Mouse (Mus musculus): Measurements from ENCODE around the gene Fam166a.

The Fam166a gene

DNA sequence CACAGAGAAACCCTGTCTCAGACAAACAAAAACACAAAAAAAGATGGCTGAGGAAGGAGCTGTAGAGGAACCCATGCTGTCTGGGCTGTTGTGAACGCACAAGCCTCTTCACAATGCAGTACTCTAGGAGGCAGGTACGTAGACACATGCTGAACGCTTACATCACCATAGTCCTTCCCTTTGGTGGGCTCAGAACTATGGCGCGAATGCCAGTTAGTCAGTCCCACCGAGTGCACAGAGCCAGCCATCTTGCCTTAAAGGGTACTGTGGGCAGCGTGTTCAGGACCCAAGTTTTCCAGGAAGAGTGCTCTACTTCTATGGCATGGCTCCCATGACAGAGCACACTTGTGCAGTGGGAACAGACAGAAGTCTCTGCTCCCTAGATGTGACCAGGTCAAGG is 34.0 kb upstream of the Fam166a start:
- no peak for DNase-seq (ENCODE audit: extremely low read depth, low read depth, low spot score)

DNA sequence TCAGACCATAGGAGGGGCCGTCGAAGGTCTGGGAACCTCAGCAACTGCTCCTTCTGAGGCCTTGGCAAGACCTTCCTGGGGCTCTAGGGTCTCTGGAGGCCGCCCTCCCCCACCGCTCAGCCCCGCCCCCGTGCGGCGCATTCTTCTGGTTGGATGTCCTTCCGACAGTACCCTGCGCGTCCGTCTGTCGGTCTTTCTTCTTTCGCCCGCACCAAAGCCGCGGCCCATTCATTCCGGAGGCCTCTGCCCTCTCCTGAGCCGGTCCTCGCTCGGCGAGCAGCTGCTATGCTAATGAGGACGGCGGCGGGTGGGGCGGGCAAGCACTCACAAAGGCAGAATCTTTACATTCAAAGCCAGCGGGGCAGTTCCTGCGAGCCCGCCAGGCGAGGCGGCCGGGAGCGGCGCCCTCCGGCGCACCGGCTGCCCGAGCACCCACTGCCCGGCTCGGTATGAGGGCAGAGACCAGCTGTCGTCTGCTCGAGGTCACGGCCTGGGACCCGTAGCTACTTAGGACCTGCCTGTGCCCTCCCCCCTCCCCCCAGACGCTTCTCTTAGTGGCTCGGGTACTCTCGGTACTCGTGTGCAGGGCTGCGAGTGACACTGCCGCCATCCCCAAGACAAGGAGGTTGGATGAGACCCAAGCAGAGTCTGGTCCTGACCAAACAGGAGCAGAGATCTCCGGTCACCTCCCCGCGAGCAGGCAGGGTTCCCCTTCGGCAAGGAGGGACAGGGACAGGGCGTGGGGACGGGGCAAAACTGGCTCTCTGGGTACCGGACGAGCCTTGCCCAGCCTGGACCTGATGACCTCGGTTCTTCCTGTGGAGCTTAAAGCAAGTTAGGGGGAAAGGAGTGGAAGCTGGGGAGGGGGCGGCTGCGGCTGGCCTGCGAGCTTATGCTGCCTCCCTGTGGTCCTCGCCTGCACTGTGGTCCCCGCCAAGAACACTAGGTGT is 32.6 kb upstream of the Fam166a start:
- no peak for DNase-seq (ENCODE audit: extremely low read depth, low read depth, low spot score)

DNA sequence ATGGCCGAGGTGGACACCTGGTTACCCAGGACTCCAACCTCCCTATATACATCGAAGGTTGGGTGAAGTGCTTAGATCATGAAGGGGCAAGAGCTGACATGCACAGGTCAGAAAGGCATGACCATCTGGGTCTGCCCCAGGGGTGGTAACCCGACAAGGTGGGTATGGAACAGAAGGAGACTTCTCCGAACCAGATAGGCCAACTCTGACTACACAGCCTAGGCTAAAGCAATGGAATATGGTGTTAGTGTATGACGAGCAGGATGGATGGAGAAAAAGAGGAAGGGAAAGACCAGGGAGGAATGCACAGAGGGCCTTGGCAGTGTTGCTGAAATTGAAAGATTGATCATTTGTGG is 32.0 kb upstream of the Fam166a start:
- no peak for DNase-seq (ENCODE audit: extremely low read depth, low read depth, low spot score)

DNA sequence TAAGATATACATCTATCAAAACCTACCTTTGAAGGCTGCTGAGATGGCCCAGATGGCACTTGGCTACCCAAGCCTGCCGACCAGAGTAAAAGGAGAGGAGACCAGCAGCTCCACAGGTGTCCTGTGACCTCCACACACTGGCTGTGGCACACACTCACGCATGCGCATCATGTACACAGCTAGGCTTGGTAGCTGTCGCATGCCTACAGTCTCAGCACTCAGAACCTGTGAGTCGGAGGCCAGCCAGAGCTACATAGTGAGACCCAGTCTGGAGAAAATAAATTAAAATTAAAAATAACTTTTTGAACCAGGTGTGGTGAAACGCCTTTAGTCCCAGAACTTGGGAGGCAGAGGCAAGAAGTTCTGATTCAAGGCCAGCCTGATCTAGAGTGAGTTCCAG is 30.7 kb upstream of the Fam166a start:
- no peak for DNase-seq (ENCODE audit: extremely low read depth, low read depth, low spot score)

DNA sequence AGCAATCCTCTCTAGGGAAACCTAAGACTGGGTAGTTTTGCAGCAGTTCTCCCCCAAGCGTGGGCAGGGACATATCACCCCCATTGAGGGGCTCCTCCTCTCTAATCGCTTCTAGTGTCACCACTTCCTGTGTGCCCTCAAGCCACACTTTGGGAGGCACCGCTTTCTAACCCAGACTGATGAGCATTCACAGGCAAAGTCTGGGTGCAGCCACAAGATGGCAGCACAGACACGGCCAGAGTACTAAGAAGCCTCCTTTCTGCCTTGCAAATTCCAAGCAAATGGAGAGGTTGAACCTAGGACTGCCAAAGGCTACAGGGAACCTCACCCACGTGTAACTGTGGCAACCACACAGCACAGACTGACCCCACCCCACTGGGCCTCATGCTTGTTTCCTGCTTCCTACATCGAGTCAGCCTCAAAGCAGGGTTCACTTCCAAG is 25.2 kb upstream of the Fam166a start:
- no peak for DNase-seq (ENCODE audit: extremely low read depth, low read depth, low spot score)

DNA sequence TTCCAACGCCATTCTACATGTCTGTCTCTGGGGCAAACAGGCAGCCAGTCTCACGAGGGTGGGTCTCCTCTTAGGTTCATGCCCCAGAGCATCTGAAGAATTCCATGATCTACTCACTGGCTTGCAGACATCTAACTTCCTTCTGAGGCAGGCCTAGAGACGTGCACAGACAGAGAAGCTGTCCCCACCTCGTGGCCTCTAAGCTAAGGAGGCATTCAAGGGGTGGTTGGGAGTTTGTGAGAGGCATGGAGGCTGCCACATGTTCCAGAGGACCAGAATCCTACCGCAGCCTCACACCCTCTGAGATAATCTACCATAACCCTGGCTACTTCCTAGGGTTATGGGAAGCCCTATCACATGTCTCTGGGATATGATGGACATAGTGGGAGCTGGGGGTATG is 24.5 kb upstream of the Fam166a start:
- no peak for DNase-seq (ENCODE audit: extremely low read depth, low read depth, low spot score)

DNA sequence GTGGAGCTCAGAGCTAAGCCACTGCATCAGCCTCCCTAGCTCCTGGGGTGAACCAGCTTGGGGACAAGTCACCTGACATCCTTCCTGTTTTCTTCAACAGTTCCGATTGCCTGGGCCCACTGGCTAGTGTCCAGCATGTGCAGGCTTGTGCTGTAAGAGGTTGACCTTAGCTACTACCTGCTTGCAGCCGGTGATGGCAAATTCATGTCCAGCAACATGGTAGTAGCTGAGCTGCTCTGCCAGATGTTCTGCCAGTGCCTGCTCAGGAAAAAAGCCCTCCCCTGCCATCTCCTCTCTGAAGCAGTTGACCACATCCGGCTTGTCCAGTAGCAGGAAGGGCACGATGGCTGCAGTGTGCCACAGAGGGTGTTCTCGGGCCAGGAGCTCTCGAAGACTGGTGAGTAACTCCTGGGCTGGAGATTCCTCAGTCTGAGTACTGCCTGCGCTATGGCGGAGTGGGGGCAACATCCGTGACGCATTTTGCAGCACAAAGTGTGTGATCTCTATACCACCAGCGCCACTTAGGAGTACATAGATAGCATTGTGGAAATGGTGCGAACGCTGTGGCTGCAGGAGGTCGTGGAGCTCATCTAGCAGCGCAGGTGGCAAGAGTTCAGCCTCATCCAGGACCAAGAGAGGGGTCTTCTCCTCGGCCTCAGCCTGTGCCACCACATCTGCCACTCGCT is 23.9 kb upstream of the Fam166a start:
- DNase-seq (ENCODE audit: extremely low read depth, low read depth, low spot score), result no peak

DNA sequence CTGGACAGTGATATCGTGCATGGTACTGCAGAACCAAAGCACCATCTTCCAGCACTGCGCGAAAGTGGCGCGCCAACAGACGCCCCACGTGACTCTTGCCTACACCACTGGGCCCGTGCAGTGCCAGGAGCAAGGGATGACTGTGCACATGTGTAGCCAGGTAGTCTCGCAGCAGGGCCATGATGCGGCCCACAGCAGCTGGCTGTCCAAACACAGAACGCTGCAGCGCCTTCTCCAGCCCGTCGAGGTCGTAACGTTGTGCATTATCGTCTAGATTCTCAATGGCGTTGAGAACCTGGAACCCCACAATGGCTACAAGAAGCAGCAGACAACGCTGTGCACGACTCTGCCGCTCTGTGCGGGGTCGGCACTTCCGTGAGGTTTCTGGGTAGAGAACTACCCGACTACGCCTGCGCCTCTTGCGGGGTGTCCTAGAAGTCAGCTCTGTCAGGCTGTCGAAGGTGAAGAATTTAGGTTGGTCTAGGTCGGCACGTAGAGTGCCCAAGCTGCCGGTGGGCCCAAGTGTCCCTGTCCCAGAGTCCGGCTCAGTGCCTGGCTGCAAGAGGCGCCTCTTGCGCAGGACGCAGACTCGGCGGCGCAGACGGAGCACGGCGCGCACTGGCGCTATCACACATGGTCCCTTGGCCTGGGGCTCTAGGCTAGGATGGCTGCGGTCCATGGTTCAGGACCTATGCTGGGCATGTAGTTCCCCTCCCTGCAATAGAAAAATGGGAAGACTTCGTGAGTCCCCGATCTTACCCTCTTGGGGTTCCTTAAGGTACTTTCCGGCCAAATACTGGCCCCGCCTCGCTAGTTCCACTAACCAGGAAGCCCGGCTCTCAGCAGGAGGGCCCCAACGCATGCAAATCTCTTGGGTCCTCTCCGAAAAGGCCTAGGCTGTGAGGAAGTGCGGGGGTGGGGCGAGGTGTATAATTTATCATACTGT is 23.1 kb upstream of the Fam166a start:
- DNase-seq (ENCODE audit: extremely low read depth, low read depth, low spot score), result no peak

DNA sequence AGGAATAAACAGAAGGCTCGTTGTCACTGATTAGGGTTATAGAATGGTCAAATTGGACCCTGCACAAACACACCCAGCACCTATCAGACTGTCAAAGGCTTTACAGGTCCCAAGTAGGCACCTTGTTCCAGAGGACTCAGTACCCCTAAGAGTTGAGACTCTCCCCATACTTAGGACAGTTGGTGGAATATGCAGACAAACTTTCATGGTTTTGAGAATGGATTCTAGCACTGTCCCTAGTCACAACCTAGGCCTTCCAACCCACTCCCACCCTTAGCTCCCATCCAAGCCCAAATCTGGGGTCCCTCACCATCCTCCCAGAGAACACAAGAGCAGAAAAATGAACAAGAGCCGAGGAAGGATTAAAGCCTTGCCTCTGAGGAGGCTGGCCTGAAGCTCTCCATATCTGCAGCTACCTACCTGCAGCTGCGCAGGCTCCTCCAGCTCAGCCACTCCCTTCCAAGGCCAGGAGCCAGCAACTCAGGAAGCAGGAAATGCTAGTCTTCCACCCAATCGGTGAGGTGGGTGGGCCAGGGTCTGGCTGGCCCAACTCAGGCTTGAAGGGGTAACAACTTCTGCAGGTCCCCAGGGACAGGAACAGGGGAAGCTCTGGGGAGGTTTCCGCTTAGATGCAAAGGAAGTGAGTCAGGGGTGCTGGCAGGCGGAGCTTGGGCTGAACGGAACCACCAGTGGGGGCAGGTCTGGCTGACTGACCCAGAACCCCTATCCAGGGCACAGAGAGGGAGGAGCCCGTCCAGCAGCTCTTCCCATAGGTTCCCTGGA is 22.2 kb upstream of the Fam166a start, which contains the start of gene Tor4a:
Gene Tor4a, minus strand, starts transcription at position 715 of the 783 bp plus-strand sequence.
- no peak for DNase-seq (ENCODE audit: extremely low read depth, low read depth, low spot score)

DNA sequence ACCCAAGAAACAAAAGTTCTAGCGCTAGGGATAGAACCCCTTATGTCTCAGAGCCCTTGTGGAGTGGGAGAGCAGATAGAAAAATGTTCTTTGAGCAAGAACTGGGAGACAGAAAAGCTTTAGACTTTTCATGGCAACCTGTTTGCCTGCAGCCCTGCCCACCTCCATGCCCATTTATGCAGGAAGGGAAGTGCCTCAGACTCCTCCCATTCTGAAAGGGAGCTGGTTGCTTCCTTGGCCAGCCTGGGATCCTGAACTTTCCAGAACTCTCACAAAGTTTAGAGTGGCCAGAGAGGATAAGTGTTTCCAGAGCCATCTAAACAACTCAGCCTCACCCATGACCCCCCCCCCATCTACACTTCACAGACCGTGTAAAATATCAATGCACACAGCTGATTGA is 21.4 kb upstream of the Fam166a start:
- DNase-seq (ENCODE audit: extremely low read depth, low read depth, low spot score), result no peak

DNA sequence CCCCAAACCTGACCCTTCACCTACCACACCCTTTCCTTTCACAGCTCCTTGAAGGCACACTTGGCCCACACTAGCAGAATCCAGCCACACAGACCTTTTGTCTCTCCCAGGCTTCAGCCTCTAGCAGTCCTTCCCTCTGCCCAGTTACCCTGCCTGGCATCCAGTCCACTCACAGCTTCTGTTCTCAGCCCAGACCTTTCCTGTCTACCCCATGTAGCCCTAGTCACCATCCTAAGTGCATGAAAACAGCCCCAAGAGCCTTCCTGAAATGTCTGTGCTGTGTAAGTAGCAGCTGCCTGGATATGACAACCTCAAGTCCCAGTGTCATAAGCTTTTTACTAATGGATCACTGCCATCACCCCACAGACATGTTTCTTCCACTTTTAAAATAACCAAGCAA is 20.6 kb upstream of the Fam166a start:
- no peak for DNase-seq (ENCODE audit: extremely low read depth, low read depth, low spot score)

DNA sequence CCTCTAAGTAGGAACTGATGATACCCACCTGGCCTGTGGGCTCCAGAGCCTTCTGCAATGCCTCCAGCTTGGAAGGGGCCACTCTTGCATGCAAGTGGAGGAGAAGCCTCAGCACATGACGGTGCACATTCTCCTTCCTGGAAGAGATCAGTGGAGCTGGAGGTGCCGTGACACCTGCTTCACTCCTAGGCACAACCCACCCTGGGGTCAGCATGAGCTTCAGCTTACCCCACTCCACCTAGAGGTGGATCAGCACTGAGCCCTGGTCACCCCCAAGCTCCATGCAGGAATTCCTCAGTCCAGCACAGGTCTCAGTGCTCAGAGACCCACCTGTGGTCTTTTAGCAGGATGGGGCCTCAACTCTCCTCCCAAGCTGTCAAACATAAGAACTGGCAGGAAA is 17.9 kb upstream of the Fam166a start:
- DNase-seq (ENCODE audit: extremely low read depth, low read depth, low spot score), result no peak

DNA sequence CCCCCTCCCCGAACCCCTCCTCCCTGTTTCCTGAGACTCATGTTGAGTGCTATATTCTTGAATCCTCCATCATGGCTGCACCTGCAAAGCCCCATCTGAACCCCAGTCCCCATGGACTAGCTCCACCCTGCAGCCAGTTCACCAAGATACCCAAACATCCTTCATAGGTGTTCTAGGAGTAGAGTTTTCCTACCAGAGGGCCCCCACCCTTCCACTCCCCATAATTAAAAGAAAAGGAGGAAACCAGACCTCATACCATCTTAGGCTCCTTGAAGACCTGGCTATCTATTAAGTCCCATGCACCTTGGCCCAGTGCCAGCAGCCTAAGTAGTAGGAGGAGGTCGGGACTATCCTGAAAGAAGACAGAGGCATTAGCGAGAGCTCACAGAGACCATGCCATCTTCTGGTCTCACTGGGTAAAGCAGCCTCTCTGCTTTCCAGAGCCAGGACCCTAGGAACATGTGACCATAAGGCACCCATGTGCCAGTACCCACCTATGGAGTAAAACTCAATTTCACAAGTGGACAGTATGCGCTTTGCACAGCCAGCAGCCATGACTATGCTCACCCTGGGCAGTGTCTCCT is 14.8 kb upstream of the Fam166a start:
- DNase-seq (ENCODE audit: extremely low read depth, low read depth, low spot score), result no peak

DNA sequence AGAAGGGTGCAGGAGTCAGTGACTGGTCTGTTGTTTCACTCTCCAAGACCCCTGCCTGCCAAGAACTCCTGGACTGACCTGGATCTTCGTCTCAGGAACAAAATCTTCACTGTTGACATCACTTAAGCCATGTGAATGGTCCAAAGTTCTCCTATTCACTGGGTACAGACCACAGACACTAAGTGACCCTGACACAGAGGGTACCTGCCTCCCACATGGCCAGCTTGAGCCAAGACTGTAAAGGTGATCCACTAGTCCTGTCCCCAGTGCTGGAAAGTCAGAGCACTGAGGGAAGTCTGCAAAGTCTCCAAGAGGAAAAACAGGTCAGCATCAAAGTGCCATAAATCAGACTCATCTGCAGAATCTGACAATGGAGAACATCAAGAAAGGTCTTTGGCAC is 11.0 kb upstream of the Fam166a start:
- no peak for DNase-seq (ENCODE audit: extremely low read depth, low read depth, low spot score)

DNA sequence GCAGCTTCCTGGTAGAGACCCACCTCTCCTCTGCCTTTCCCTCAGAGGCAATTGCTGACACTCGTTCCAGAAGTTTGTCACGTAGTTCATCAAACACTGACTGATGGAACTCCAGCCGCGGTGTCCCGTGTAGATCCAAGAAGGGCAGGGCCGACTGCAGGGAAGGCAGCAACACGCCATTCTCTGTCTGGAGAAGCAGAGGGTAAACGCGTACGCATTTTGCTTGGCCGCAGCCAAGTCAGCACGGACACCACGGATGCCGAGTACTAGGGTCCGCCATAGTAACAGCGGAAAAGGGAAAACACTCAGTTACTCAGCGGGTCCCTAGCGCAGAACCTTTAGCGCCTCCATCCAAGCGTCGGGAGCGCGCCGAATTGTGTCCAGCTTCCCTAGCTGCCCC is 7.9 kb upstream of the Fam166a start:
- no peak for DNase-seq (ENCODE audit: extremely low read depth, low read depth, low spot score)

DNA sequence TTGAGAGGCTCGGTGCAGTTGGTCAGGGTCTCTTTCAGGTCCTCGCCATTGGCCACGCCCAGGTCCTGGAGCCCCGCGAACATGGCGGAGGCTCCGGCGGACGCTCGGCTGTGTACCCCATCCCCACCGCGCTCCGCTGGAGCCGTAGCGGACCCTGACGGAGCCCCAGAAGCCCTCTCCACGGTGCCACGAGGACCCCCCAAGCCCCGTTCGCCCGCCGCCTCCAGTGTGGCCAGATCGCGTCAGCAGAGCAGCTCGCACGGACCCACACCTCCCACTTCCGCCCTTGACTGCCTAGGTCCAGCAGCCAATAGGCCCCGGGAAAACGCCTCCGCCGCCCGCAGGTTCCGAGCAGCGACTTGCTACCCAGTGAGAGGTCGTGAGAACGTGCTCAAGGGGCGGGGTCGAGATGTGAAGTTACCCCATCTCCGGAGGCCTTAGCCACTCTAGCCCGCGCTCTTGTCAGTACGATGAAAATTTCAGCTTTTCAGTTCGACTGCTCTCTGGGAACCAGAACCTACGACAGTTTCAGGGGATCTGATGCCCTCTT is 7.3 kb upstream of the Fam166a start, which contains the start of gene Nelfb:
Gene Nelfb, minus strand, starts transcription at position 369 of the 550 bp plus-strand sequence.
- DNase-seq (ENCODE audit: extremely low read depth, low read depth, low spot score), result no peak

DNA sequence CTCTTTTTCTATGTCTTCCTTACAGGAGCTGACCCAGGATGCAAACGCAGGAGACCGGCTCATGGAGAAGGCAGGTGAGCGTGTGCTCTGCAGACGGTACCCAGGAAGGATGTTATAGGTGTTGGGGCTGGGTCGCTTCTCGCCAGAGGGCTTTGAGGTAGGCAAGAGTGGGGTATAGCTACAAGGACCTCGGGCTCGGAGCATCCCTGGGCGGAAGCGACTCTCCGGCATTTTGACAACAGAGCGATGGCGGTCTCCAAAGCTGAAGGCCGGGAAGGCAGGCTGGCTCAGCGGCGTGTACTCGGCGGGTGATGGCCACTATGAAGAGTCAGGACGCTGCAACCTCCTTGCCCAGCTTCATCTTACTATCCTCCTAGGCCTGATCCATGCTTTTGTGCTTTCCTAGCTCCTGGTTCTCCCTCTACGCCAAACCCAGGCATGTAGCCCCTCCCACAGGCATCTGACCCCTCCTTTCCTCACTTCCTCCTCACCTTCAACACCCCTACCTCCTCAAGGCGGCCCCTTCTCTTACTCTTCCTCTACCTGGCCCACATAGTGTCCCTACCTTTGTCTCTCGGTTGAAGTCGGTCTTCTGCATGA is 5.2 kb upstream of the Fam166a start:
- DNase-seq (ENCODE audit: extremely low read depth, low read depth, low spot score), result no peak

DNA sequence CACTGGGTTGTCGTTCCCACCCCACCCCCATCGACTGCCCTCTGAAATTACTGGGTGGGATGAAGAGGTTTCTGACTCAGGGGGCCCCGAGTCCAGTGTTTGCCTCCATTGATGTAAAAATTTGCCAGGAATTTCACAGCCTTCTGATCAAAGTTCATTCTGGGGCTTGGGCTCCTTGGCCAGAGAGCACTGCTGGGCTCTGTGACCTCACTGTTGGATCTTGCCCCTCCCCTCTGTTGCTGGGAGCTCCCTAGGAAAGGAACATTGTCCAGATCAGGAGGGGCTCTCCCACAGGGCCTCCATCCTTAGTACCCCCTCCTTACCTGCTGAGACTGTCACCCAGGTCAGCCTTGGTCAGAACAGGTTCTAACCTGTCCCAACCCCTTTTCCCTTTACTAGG is 4.1 kb upstream of the Fam166a start, which contains the start of gene Stpg3:
Gene Stpg3, minus strand, starts transcription at position 194 of the 400 bp plus-strand sequence.
- no peak for DNase-seq (ENCODE audit: extremely low read depth, low read depth, low spot score)

DNA sequence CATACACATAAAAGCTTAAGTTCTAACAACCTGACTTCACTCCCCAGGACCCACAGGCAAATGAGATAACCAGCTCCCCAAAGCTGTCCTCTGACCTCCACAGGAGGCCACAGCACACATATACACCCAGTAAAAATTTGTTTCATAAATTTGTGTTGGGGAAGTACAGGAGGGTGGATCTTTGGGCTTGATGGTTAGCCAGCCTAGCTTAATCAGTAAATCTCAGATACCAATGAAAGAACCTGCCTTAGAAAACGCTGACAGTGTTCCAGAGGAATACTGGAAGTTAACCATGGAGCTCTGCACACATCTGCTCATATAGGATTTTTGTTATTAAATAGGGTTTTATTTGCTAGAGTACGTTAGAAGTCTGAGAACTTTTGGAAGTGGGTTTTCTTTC is 879 bp upstream of the Fam166a start:
- DNase-seq (ENCODE audit: extremely low read depth, low read depth, low spot score), result no peak

Data from fat pad, adult 2 months (tissue).